Mouse (Mus musculus) liver, adult 2 months (tissue): Measurements from ENCODE around the gene Mavs. TPM values are rescaled to one million over a fixed set of nuclear protein-coding genes. Genes with fewer than 3 reads are reported as not detected.
A peak's percentile ranks its signal among the peaks of the same experiment; 100 is the strongest.

Experiments used
- DNase-seq: peaks from one replicate; pipeline ENCODE4 v3.0.0-alpha.2; 2011; ENCODE audit warnings: low read depth, low spot score; ENCODE audit errors: extremely low read depth
- H3K27ac ChIP-seq: fragments of 200-500 bp; replicated peaks from 2 replicates; pipeline ENCODE4 v1.5.1; 2012; ENCODE audit warnings: low read depth, mild to moderate bottlenecking, control low read depth, inconsistent platforms, low read length; ENCODE audit not compliant: insufficient read depth
- H3K27me3 ChIP-seq: fragments of 200-500 bp; 2 replicates; pipeline ENCODE4 v1.6.1; 2012; ENCODE audit warnings: mild to moderate bottlenecking, moderate library complexity, low read length, inconsistent platforms; ENCODE audit not compliant: control insufficient read depth, insufficient read depth
- H3K36me3 ChIP-seq: fragments of 200-500 bp; 2 replicates; pipeline ENCODE4 v1.6.1; 2012; ENCODE audit warnings: low read length, inconsistent platforms; ENCODE audit not compliant: control insufficient read depth, insufficient read depth
- H3K4me1 ChIP-seq: fragments of 200-500 bp; 2 replicates; pipeline ENCODE4 v1.6.1; 2011; ENCODE audit warnings: low read length; ENCODE audit not compliant: control insufficient read depth, insufficient read depth
- H3K4me3 ChIP-seq: fragments of 200-500 bp; 2 replicates; pipeline ENCODE4 v1.5.1; 2011; ENCODE audit warnings: low read depth, mild to moderate bottlenecking, control low read depth, low read length, moderate library complexity; ENCODE audit not compliant: insufficient read depth
- H3K79me2 ChIP-seq: fragments of 200-500 bp; 2 replicates; pipeline ENCODE4 v1.6.1; 2012; ENCODE audit warnings: inconsistent platforms, mild to moderate bottlenecking, low read length, moderate library complexity; ENCODE audit not compliant: control insufficient read depth, insufficient read depth
- H3K9ac ChIP-seq: fragments of 200-500 bp; 2 replicates; pipeline ENCODE4 v1.6.1; 2012; ENCODE audit warnings: low read depth, mild to moderate bottlenecking, control low read depth, inconsistent platforms, low read length
- CTCF ChIP-seq: fragments of 200-500 bp; IDR thresholded peaks from 2 replicates; pipeline ENCODE4 v1.5.1; 2011; ENCODE audit warnings: low read depth, low read length, control low read depth
- POLR2A ChIP-seq: fragments of 200-500 bp; IDR thresholded peaks from 2 replicates; pipeline ENCODE4 v1.6.1; 2011; ENCODE audit warnings: low read length, control low read depth; ENCODE audit not compliant: insufficient read depth; ENCODE audit errors: extremely low read depth
- WGBS: fragments of 180-500 bp; shearing (Covaris S2); methylation state at CpG from one replicate; pipeline ENCODE4 v1.1.7; 2018; 5-methylcytosine and 5-hydroxymethylcytosine counted together
- polyA plus RNA-seq: library from polyadenylated mRNA; depleted of rRNA; stranded (reverse); fragments of >200 nt; gene quantifications from 2 replicates; pipeline ENCODE4 v1.2.3, GENCODE M21; 2012
- total RNA-seq: library from RNA; depleted of rRNA; stranded (reverse); fragments of >200 nt; gene quantifications from 2 replicates; pipeline ENCODE4 v1.2.3, GENCODE M21; 2014

The Mavs gene
- total and polyA plus RNA-seq, 2 experiments: 25.0 to 134 TPM

DNA sequence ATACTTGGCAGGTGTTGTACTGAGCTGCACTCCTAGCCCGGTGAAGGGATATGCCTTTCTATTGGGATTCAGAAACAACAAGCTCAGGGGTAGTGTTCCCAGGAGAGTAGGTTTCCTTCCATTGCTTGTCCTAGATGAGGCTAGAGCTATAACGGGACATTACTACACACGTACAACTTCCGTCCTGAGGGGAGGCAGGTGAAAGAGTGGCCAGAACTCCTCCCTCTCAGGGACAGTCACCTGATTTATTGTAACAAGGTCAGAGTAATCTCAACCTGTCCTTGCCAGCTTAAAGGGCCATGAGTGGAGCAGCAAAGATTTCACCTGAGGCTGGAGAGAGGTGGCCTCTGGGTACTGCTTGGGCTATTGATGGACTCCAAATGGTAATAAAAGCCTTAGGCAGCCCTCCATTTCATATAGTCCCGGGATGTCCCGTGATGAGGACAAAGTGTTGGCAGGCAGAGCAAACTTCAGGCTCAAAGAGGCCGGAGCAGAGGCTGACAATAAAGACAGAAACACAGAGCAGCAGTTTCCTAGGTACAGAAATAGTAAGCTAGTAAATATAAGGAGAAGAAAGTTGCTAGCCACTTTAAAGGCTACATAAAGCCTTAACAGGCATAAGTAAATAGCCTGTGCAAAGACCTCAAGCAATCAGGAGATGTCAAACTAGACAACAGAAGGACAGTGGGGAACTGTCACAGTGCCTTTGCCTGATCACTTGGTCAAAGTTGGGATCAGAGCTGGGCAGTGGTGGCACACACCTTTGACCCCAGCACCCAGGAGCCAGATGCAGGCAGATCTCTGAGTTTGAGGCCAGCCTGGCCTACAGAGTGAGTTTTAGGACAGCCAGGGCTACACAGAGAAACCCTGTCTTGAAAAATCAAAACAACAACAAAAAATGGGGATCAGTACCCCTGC is 17.7 kb upstream of the Mavs start:
- Histone ChIP-seq H3K4me1 (peaks cover 13% of the 10 kb centered on the region), H3K27ac (peak overlapping the region; percentile 97), H3K36me3 (peaks cover 2% of the 10 kb centered on the region; the same call in 1 of the 2 replicates), H3K79me2 (peaks cover 9% of the 10 kb centered on the region; the same call in 1 of the 2 replicates), H3K27me3 (no peaks in the 10 kb centered on the region), H3K4me3 (no peak overlapping the region; the same call in 1 of the 2 replicates), H3K9ac (peak overlapping the region; percentile 68)
- peak; percentile 92 for DNase-seq
- 26% methylated on average over 7 of the region's 7 CpGs for WGBS
- TF ChIP-seq POLR2A (no peak), CTCF (no peak)

DNA sequence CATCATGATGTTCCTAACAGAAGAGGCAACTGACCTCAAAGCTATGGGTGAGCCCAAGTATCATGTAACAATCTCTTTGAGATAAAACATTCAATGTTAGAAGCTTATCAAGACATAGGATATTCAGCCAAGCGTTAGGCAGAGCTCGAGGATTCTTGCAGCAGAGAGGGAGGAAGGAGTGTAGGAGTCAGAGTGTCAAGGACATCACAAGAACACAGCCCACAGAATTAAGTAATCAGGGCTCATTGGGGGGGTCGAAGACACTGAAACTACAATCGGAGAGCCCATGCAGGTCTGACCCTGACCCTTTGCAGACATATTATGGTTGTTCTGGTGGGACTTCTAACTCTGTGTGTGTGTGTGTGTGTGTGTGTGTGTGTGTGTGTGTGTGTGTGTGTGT is 13.8 kb upstream of the Mavs start:
- no peak overlapping the region for H3K27ac ChIP-seq

DNA sequence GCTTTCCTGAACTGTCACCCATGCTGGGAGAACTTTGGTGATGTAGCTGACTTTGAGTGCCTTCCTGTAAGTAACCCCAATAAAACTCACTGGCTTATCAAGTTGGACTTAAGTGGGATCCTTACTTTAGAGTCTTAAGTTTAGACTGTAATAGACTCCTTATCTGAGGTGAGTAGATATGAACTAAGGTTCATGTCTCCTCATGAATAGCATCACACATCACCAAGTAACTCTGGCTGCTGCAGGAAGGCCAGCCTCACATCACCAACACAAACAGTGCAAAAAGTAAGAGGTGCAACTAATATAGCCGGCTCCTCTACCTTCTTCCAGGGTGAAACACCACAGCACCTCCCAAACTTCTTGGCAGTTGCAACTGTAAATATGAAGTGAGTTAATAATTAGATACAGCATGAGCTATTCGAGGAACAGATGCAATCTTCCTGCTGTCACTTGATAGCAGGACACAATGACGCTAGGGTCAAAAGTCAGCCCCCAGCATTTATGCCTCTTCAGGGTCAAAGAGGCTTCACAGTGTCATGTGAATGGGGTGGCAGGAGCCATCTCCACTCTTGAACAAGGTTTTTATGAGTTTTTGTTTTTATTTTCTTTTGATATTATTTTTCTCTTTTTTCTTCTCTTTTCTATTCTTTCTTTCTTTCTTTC is 11.9 kb upstream of the Mavs start:
- Histone ChIP-seq H3K36me3 (no peaks in the 10 kb centered on the region), H3K27me3 (no peaks in the 10 kb centered on the region), H3K27ac (peak overlapping the region; percentile 63), H3K9ac (peak overlapping the region; percentile 43; the same call in 1 of the 2 replicates), H3K4me3 (no peak overlapping the region), H3K79me2 (no peaks in the 10 kb centered on the region), H3K4me1 (peaks cover 15% of the 10 kb centered on the region)
- peak; percentile 99 for DNase-seq
- TF ChIP-seq POLR2A (no peak), CTCF (no peak)
- WGBS: 14% methylated on average over 3 of the region's 3 CpGs

More for the DNA sequence above, 13.8 kb upstream of the Mavs start:
- no peak for TF ChIP-seq CTCF
- TF ChIP-seq POLR2A: no peak
- Histone ChIP-seq H3K27me3 (no peaks in the 10 kb centered on the region), H3K9ac (no peak overlapping the region), H3K36me3 (no peaks in the 10 kb centered on the region), H3K4me3 (no peak overlapping the region), H3K79me2 (no peaks in the 10 kb centered on the region), H3K4me1 (peaks cover 23% of the 10 kb centered on the region)
- no peak for DNase-seq
- 77% methylated on average over 4 of the region's 4 CpGs for WGBS

GRCm38 (mm10) chr2:131222562-131222961 is 11.3 kb upstream of the Mavs start:
- no peaks in the 10 kb centered on the region for H3K79me2 ChIP-seq
- 26% methylated on average over 5 of the region's 5 CpGs for WGBS
- H3K9ac ChIP-seq: 0 out of 2 replicates have a peak overlapping the region, but pooled peaks have one; percentile 7
- H3K4me3 ChIP-seq: no peak overlapping the region
- peaks cover 14% of the 10 kb centered on the region for H3K4me1 ChIP-seq
- no peaks in the 10 kb centered on the region for H3K27me3 ChIP-seq
- TF ChIP-seq POLR2A (no peak), CTCF (no peak)
- no peaks in the 10 kb centered on the region for H3K36me3 ChIP-seq
- no peak for DNase-seq
- H3K27ac ChIP-seq: peak overlapping the region; percentile 74

DNA sequence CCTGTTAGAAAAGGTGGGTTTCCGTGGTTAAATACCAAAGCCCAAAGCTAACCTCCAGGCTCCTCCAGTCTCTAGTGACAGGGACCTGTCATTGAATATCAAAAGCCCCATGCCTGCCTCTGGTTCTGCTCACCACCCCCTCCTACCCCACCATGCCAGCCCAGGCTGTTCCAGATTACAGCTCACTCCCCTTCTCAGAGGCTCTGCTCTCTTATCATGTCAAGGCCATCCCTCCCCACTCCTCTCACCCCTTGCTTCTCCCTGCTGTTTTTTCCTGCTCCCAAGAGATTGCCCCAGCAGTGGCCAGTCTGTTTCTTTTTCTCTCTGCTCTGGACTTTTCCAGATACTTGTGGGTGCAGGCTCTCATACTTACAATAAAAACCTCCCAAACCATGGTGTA is 10.3 kb upstream of the Mavs start:
- peaks cover 14% of the 10 kb centered on the region for H3K4me1 ChIP-seq
- no peak overlapping the region for H3K27ac ChIP-seq
- WGBS: 96% methylated on average over 1 of the region's 1 CpGs
- no peaks in the 10 kb centered on the region for H3K36me3 ChIP-seq
- TF ChIP-seq CTCF (no peak), POLR2A (no peak)
- no peak overlapping the region for H3K9ac ChIP-seq
- no peak overlapping the region for H3K4me3 ChIP-seq
- DNase-seq: no peak
- H3K27me3 ChIP-seq: no peaks in the 10 kb centered on the region
- H3K79me2 ChIP-seq: no peaks in the 10 kb centered on the region
